Mouse (Mus musculus): ENCODE data around the gene Zfp87. TPM values are rescaled to one million over a fixed set of nuclear protein-coding genes. Genes with fewer than 3 reads are reported as not detected.

Zfp87 gene
- polyA plus RNA-seq, 1 experiment from 2014 or later: 27.4 TPM

DNA sequence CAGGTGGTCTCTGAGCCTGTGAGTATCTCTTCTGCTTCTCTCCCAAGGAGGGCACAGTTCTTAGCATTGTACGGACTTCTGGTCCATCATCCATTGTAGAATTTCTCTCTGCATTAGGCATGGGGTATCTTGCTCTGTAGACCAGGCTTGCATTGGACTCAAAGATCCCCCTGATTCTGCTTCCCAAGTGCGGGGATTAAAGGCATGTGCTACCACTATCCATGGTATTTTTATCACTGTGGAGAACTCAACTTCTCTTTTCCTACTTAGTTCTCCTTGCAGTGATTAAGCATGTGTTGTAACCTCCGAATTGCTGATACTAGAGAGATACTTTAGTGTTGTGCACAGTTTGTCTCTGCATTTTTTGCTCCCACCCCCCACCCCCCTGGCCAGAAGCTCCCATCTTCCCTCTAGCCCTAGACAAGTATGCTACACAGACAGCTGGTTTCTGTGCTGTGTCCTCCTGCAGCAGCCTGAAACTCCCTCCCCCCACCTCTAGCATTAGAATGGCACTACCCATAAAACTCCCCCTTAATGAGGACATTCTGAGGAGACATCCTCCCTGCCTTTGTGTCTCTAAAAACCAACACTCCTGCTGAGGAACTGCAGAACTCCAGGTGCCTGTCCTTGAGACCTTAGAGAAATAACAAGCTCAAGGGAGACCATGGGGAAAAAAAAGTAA lies 1.2 kb upstream of the Zfp87 start:
- Histone ChIP-seq H3K4me2 (replicated peaks; ENCODE audit: low read depth) (no peak overlapping the region), H3K27ac (replicated peaks) (no peak overlapping the region), H3K4me1 (replicated peaks; ENCODE audit: control insufficient read depth, insufficient read depth) (no peaks in the 10 kb centered on the region; the same call in 1 of the 2 replicates), H3K9me3 (ENCODE audit: control insufficient read depth, low read length) (no peaks in the 10 kb centered on the region), H3K9ac (ENCODE audit: low read length) (no peak overlapping the region), H3K36me3 (ENCODE audit: control insufficient read depth, insufficient read depth, low read length) (no peaks in the 10 kb centered on the region), H3K4me3 (ENCODE audit: low read depth, low read length) (no peak overlapping the region), H3K27me3 (ENCODE audit: control insufficient read depth, insufficient read depth, low read length) (no peaks in the 10 kb centered on the region)
- 74% methylated on average over 3 of the region's 3 CpGs for WGBS
- no peak for DNase-seq (ENCODE audit: low spot score)
- ATAC-seq (ENCODE audit: low FRiP score, low TSS enrichment): no peak
- no peak for TF ChIP-seq EP300 (optimal IDR thresholded peaks at IDR 0.05)
- no peak for TF ChIP-seq CTCF (IDR thresholded peaks at IDR 0.05; ENCODE audit: low read depth)

GRCm38 (mm10) chr13:67500908-67501307 lies 25.1 kb downstream of the Zfp87 start:
- H3K4me2 ChIP-seq (replicated peaks; ENCODE audit: low read depth): no peak overlapping the region
- H3K9me3 ChIP-seq (ENCODE audit: control insufficient read depth, low read length): no peaks in the 10 kb centered on the region
- H3K4me3 ChIP-seq (ENCODE audit: low read depth, low read length): no peak overlapping the region
- H3K27me3 ChIP-seq (ENCODE audit: control insufficient read depth, insufficient read depth, low read length): no peaks in the 10 kb centered on the region
- H3K4me1 ChIP-seq (replicated peaks; ENCODE audit: control insufficient read depth, insufficient read depth): no peaks in the 10 kb centered on the region
- TF ChIP-seq CTCF (IDR thresholded peaks at IDR 0.05; ENCODE audit: low read depth) (no peak), EP300 (optimal IDR thresholded peaks at IDR 0.05) (no peak)
- H3K36me3 ChIP-seq (ENCODE audit: control insufficient read depth, insufficient read depth, low read length): no peaks in the 10 kb centered on the region
- WGBS: 74% methylated on average over 1 of the region's 1 CpGs
- ATAC-seq (ENCODE audit: low FRiP score, low TSS enrichment) (no peak), DNase-seq (ENCODE audit: low spot score) (no peak)
- no peak overlapping the region for H3K27ac ChIP-seq (replicated peaks)
- H3K9ac ChIP-seq (ENCODE audit: low read length): no peak overlapping the region

DNA sequence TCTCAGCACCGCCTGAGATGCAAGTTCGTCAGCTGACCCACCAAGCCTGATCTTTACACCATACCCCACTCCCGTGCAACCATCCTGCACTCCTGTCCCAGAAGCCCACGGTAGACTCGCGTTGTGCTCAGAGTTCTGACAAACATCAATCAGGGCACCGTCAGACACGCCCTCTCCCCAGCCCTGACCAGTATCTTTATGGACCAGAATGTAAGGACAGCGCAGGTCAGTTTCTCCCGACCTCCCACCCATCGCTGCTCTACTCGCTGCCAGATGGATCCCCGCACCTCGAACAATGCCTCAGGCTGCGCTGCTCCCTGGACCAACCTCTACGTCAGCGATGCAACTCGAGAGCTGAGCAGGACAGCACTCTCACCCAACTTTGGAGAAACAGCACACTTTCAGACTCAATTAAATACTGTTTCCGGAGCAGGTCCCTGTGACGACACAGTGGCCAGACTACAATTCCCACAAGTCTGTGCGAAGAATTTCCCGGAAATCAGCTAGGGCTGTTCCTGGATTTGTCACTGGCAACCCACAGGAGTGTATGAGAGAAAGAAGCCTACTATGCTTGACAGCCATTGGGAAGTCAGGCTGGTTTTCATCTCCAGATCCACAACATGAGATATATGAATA lies 25.8 kb downstream of the Zfp87 start, which contains the start of gene Zfp58:
Zfp58 (minus strand) TSS at position 472 of the 636 bp plus-strand sequence.
- no peak for TF ChIP-seq CTCF (IDR thresholded peaks at IDR 0.05; ENCODE audit: low read depth)
- no peak for TF ChIP-seq EP300 (optimal IDR thresholded peaks at IDR 0.05)
- DNase-seq (ENCODE audit: low spot score): peak; percentile 86
- H3K36me3 ChIP-seq (ENCODE audit: control insufficient read depth, insufficient read depth, low read length): no peaks in the 10 kb centered on the region
- no peaks in the 10 kb centered on the region for H3K27me3 ChIP-seq (ENCODE audit: control insufficient read depth, insufficient read depth, low read length)
- peak within 1 kb of the TSS; percentile 66 for H3K9ac ChIP-seq (ENCODE audit: low read length)
- no peaks in the 10 kb centered on the region for H3K9me3 ChIP-seq (ENCODE audit: control insufficient read depth, low read length)
- H3K27ac ChIP-seq (replicated peaks): peak within 1 kb of the TSS; percentile 65
- no peaks in the 10 kb centered on the region for H3K4me1 ChIP-seq (replicated peaks; ENCODE audit: control insufficient read depth, insufficient read depth)
- ATAC-seq (ENCODE audit: low FRiP score, low TSS enrichment): peak; percentile 96
- peak within 1 kb of the TSS; percentile 78 for H3K4me3 ChIP-seq (ENCODE audit: low read depth, low read length)
- whole genome bisulfite sequencing: under 1% methylated on average over 22 of the region's 22 CpGs
- peak within 1 kb of the TSS; percentile 85 for H3K4me2 ChIP-seq (replicated peaks; ENCODE audit: low read depth)

GRCm38 (mm10) chr13:67495631-67496030 lies 30.3 kb downstream of the Zfp87 start:
- no peak for TF ChIP-seq CTCF (IDR thresholded peaks at IDR 0.05; ENCODE audit: low read depth)
- TF ChIP-seq EP300 (optimal IDR thresholded peaks at IDR 0.05): no peak
- ATAC-seq (ENCODE audit: low FRiP score, low TSS enrichment): no peak
- no peak for DNase-seq (ENCODE audit: low spot score)
- Histone ChIP-seq H3K4me1 (replicated peaks; ENCODE audit: control insufficient read depth, insufficient read depth) (no peaks in the 10 kb centered on the region), H3K9me3 (ENCODE audit: control insufficient read depth, low read length) (no peaks in the 10 kb centered on the region), H3K36me3 (ENCODE audit: control insufficient read depth, insufficient read depth, low read length) (peaks cover 16% of the 10 kb centered on the region), H3K27ac (replicated peaks) (no peak overlapping the region), H3K9ac (ENCODE audit: low read length) (no peak overlapping the region), H3K4me2 (replicated peaks; ENCODE audit: low read depth) (no peak overlapping the region), H3K27me3 (ENCODE audit: control insufficient read depth, insufficient read depth, low read length) (no peaks in the 10 kb centered on the region), H3K4me3 (ENCODE audit: low read depth, low read length) (no peak overlapping the region)
- WGBS: 97% methylated on average over 1 of the region's 1 CpGs

DNA sequence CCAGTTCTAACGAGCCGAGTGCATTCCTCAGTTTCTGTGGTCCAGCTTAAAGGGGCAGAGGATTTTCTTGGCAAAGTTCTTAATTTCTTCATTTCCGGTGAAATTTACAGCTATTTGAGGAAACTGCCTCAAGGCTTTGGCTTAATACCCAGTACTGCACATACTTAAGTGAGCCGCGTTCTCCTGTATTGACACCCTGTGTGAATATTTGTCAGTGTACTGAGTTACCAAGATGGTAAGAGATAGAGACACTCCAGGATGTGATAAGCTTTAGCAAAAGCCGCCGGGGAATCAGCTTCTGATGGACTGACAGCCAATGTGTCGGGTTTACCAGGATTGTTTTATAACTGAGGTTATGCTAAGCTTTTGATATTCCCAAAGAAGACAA lies 41.6 kb downstream of the Zfp87 start:
- no peak overlapping the region for H3K27ac ChIP-seq (replicated peaks)

More for the DNA sequence above, 41.6 kb downstream of the Zfp87 start:
- Histone ChIP-seq H3K4me3 (ENCODE audit: low read depth, low read length) (peak overlapping the region; percentile 59), H3K4me2 (replicated peaks; ENCODE audit: low read depth) (peak overlapping the region; percentile 52), H3K36me3 (ENCODE audit: control insufficient read depth, insufficient read depth, low read length) (no peaks in the 10 kb centered on the region), H3K27me3 (ENCODE audit: control insufficient read depth, insufficient read depth, low read length) (no peaks in the 10 kb centered on the region), H3K4me1 (replicated peaks; ENCODE audit: control insufficient read depth, insufficient read depth) (no peaks in the 10 kb centered on the region), H3K9me3 (ENCODE audit: control insufficient read depth, low read length) (0 out of 2 replicates have a peak, but pooled peaks cover 2% of the 10 kb centered on the region), H3K9ac (ENCODE audit: low read length) (peak overlapping the region; percentile 56)
- WGBS: 31% methylated on average over 8 of the region's 8 CpGs
- no peak for TF ChIP-seq CTCF (IDR thresholded peaks at IDR 0.05; ENCODE audit: low read depth)
- TF ChIP-seq EP300 (optimal IDR thresholded peaks at IDR 0.05): no peak
- DNase-seq (ENCODE audit: low spot score) (no peak), ATAC-seq (ENCODE audit: low FRiP score, low TSS enrichment) (peak; percentile 48; the same call in 1 of the 2 replicates)
